Mouse (Mus musculus): ENCODE measurements around the gene Calm5. TPM values are rescaled to one million over a fixed set of nuclear protein-coding genes. Genes with fewer than 3 reads are reported as not detected.

Calm5 gene
- polyA plus RNA-seq, 1 experiment: not detected

DNA sequence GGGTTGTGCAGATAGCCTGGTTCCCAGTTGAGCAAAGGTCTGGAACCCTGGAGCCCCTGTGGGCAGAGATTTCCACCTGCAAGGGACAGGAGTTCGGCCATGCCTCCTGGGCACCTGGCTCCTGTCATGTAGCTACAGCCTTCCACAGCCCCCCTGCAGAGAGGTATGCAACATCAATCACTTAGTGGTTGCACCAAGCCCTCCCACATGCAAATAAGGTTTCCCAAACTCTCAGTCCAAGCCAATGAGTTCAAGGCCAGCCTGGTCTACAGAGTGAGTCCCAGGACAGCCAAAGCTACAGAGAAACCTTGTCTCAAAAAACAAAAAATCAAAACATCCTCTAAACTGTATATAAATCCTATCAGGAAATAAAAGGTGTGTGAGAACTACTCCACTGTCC, 3.6 kb upstream of the Calm5 start:
- no peaks in the 10 kb centered on the region for H3K27me3 ChIP-seq (ENCODE audit: control insufficient read depth, insufficient read depth, low read length)
- TF ChIP-seq CTCF (IDR thresholded peaks at IDR 0.05; ENCODE audit: control insufficient read depth, insufficient read depth, insufficient replicate concordance, low read depth, low read length) (no peak), POLR2A (IDR thresholded peaks at IDR 0.05; ENCODE audit: control insufficient read depth, low read depth, low read length) (no peak)
- H3K4me1 ChIP-seq (ENCODE audit: control insufficient read depth, insufficient read depth, low read length): no peaks in the 10 kb centered on the region
- no peak overlapping the region for H3K4me3 ChIP-seq (ENCODE audit: control insufficient read depth, low read depth, low read length)
- H3K27ac ChIP-seq (ENCODE audit: control insufficient read depth, insufficient read depth, low read depth, low read length): no peak overlapping the region
- H3K36me3 ChIP-seq (ENCODE audit: control insufficient read depth, insufficient read depth, low read length): no peaks in the 10 kb centered on the region

- H3K4me1 ChIP-seq (ENCODE audit: control insufficient read depth, insufficient read depth, low read length): no peaks in the 10 kb centered on the region
- H3K4me3 ChIP-seq (ENCODE audit: control insufficient read depth, low read depth, low read length): no peak overlapping the region
- H3K27ac ChIP-seq (ENCODE audit: control insufficient read depth, insufficient read depth, low read depth, low read length): no peak overlapping the region
- no peaks in the 10 kb centered on the region for H3K27me3 ChIP-seq (ENCODE audit: control insufficient read depth, insufficient read depth, low read length)
- TF ChIP-seq CTCF (IDR thresholded peaks at IDR 0.05; ENCODE audit: control insufficient read depth, insufficient read depth, insufficient replicate concordance, low read depth, low read length): no peak
- TF ChIP-seq POLR2A (IDR thresholded peaks at IDR 0.05; ENCODE audit: control insufficient read depth, low read depth, low read length): no peak
- H3K36me3 ChIP-seq (ENCODE audit: control insufficient read depth, insufficient read depth, low read length): no peaks in the 10 kb centered on the region
Observed at GRCm38 (mm10) chr13:3854856-3855255, 883 bp downstream of the Calm5 start.

- no peaks in the 10 kb centered on the region for H3K4me1 ChIP-seq (ENCODE audit: control insufficient read depth, insufficient read depth, low read length)
- no peak overlapping the region for H3K4me3 ChIP-seq (ENCODE audit: control insufficient read depth, low read depth, low read length)
- H3K27ac ChIP-seq (ENCODE audit: control insufficient read depth, insufficient read depth, low read depth, low read length): no peak overlapping the region
- TF ChIP-seq CTCF (IDR thresholded peaks at IDR 0.05; ENCODE audit: control insufficient read depth, insufficient read depth, insufficient replicate concordance, low read depth, low read length): no peak
- TF ChIP-seq POLR2A (IDR thresholded peaks at IDR 0.05; ENCODE audit: control insufficient read depth, low read depth, low read length): no peak
- H3K27me3 ChIP-seq (ENCODE audit: control insufficient read depth, insufficient read depth, low read length): no peaks in the 10 kb centered on the region
- no peaks in the 10 kb centered on the region for H3K36me3 ChIP-seq (ENCODE audit: control insufficient read depth, insufficient read depth, low read length)
Observed at GRCm38 (mm10) chr13:3856252-3856651, 2.3 kb downstream of the Calm5 start.

DNA sequence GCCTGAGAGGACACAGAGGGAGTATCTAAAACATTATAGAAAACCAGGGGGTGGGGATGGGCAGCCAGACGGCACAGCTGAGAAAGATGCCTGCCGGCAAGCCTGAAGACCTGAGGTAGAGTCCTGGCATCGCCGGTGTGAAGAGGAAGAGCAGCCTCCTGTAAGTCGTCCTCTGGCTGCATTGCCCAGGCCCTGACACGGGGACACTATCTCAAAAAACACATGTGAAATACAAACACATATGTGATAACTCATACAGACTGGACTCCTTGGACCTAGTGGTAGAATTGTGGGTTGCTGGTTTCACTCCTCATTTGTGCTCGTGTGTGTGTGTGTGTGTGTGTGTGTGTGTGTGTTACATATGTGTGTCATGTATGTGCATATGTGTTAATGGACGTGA, 7.3 kb downstream of the Calm5 start:
- Histone ChIP-seq H3K27ac (ENCODE audit: control insufficient read depth, insufficient read depth, low read depth, low read length) (no peak overlapping the region), H3K4me1 (ENCODE audit: control insufficient read depth, insufficient read depth, low read length) (peaks cover 9% of the 10 kb centered on the region), H3K27me3 (ENCODE audit: control insufficient read depth, insufficient read depth, low read length) (no peaks in the 10 kb centered on the region), H3K4me3 (ENCODE audit: control insufficient read depth, low read depth, low read length) (no peak overlapping the region), H3K36me3 (ENCODE audit: control insufficient read depth, insufficient read depth, low read length) (no peaks in the 10 kb centered on the region)
- no peak for TF ChIP-seq POLR2A (IDR thresholded peaks at IDR 0.05; ENCODE audit: control insufficient read depth, low read depth, low read length)
- TF ChIP-seq CTCF (IDR thresholded peaks at IDR 0.05; ENCODE audit: control insufficient read depth, insufficient read depth, insufficient replicate concordance, low read depth, low read length): no peak

DNA sequence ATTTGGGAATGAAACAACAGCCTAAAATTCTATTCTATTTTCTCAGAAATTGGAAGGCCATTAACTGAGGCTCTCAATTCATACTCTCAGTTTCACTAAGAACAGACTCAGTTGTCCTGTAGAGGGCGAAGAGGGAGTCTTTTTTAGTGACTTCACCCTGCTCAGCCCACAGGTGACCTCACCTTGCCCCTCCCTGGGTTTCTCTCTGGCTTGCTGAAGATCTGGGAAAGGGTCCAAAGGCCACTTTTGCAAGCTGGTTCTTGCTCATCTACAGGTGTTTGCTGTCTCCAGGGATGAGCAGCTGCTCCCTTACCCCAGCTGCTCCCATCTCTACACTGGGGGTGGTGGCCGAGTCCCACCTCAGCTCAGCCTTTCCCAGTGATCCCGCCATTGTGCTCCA, 8.4 kb downstream of the Calm5 start:
- Histone ChIP-seq H3K4me1 (ENCODE audit: control insufficient read depth, insufficient read depth, low read length) (peaks cover 9% of the 10 kb centered on the region), H3K4me3 (ENCODE audit: control insufficient read depth, low read depth, low read length) (no peak overlapping the region), H3K27ac (ENCODE audit: control insufficient read depth, insufficient read depth, low read depth, low read length) (no peak overlapping the region), H3K36me3 (ENCODE audit: control insufficient read depth, insufficient read depth, low read length) (no peaks in the 10 kb centered on the region), H3K27me3 (ENCODE audit: control insufficient read depth, insufficient read depth, low read length) (no peaks in the 10 kb centered on the region)
- TF ChIP-seq POLR2A (IDR thresholded peaks at IDR 0.05; ENCODE audit: control insufficient read depth, low read depth, low read length) (no peak), CTCF (IDR thresholded peaks at IDR 0.05; ENCODE audit: control insufficient read depth, insufficient read depth, insufficient replicate concordance, low read depth, low read length) (no peak)

DNA sequence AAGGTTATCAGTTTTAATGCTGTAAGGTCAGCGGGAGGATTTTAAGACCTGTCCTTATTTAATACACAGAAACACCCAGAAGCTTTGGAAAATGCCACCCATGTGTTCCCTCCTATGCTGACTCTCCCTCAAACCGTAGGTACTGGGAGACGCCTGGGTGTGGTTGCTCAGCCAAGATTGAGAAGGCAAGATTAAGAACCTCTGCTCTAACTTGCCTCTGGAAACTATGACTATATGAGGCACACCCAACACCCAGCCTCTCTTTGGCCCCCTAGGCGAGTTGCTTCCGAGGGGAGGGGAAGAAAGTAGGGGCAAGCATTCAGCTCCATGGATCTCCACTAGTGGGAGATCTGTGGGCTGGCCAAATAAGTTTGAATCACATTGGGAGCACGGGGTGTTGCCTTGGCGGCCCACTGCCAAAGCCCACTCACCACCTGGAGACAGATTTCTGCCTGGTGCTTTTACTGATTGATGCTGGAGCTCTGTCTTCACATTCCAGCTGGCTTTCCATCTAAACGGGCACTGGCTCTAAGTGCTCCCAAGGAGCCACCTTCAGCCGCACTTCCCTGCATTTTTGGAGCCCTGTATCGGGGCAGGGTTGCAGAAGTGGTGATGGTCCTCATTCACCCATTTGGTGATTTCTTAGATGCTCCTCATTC, 9.1 kb downstream of the Calm5 start:
- Histone ChIP-seq H3K27me3 (ENCODE audit: control insufficient read depth, insufficient read depth, low read length) (no peaks in the 10 kb centered on the region), H3K4me3 (ENCODE audit: control insufficient read depth, low read depth, low read length) (no peak overlapping the region), H3K4me1 (ENCODE audit: control insufficient read depth, insufficient read depth, low read length) (peaks cover 9% of the 10 kb centered on the region), H3K27ac (ENCODE audit: control insufficient read depth, insufficient read depth, low read depth, low read length) (no peak overlapping the region), H3K36me3 (ENCODE audit: control insufficient read depth, insufficient read depth, low read length) (no peaks in the 10 kb centered on the region)
- TF ChIP-seq POLR2A (IDR thresholded peaks at IDR 0.05; ENCODE audit: control insufficient read depth, low read depth, low read length) (no peak), CTCF (IDR thresholded peaks at IDR 0.05; ENCODE audit: control insufficient read depth, insufficient read depth, insufficient replicate concordance, low read depth, low read length) (no peak)

DNA sequence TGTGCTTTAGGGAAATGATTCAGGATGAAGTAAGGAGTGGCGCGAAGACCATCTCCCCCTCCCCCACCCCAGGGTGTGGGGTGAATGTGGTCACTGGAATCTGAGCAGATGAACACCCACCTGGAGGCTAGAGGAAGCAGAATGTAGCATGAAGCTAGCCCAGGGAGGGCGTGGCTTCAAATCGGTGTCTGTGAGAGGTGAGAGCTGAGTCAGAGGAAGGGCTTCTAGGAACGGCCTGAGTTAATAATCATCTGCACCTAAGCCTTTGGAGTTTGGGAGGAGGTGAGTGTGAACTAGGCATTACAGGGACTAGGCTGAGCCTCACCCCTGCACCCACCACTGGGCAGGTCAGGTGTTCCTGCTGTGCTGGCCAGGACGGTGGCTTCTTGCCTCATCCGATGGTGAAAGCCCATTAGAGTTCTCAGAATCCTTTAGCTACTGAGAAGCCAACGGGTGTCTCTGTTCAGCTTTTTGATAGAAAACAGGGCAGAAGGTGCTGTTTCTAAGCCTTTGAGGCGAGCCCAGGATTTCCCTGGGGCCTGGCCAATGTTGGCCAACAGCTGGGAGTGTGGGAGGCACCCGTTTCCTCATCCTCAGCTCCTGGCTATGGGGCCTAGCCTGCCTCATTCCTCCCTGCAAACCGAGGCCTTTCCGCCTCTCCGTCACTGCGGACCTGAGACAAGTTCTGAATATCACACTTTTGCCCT, 11.8 kb downstream of the Calm5 start:
- Histone ChIP-seq H3K4me3 (ENCODE audit: control insufficient read depth, low read depth, low read length) (peak overlapping the region; percentile 82), H3K27ac (ENCODE audit: control insufficient read depth, insufficient read depth, low read depth, low read length) (peak overlapping the region; percentile 30; the same call in 1 of the 2 replicates), H3K36me3 (ENCODE audit: control insufficient read depth, insufficient read depth, low read length) (no peaks in the 10 kb centered on the region), H3K27me3 (ENCODE audit: control insufficient read depth, insufficient read depth, low read length) (no peaks in the 10 kb centered on the region), H3K4me1 (ENCODE audit: control insufficient read depth, insufficient read depth, low read length) (peaks cover 9% of the 10 kb centered on the region)
- no peak for TF ChIP-seq CTCF (IDR thresholded peaks at IDR 0.05; ENCODE audit: control insufficient read depth, insufficient read depth, insufficient replicate concordance, low read depth, low read length)
- 0 out of 2 replicates have a peak, but pooled peaks have one; percentile 15 for TF ChIP-seq POLR2A (IDR thresholded peaks at IDR 0.05; ENCODE audit: control insufficient read depth, low read depth, low read length)

Measured in testis, adult 2 months (tissue).